Mouse (Mus musculus): ENCODE measurements at regions not wholly inside any gene's neighbourhood (a gene's known extent, or its start where the extent isn't known, plus 50 kb on each side); places are given as distances from the start of the nearest gene placed in this dataset.
"Not testable (repeated sequence)": the region's sequence is repeated elsewhere in the genome, so short reads cannot be mapped to it uniquely, and the experiment has no call there.

- not testable (repeated sequence) for DNase-seq
Observed at GRCm38 (mm10) chr3:6135754-6136153, 385.1 kb downstream of the Gm8797 start.

DNA sequence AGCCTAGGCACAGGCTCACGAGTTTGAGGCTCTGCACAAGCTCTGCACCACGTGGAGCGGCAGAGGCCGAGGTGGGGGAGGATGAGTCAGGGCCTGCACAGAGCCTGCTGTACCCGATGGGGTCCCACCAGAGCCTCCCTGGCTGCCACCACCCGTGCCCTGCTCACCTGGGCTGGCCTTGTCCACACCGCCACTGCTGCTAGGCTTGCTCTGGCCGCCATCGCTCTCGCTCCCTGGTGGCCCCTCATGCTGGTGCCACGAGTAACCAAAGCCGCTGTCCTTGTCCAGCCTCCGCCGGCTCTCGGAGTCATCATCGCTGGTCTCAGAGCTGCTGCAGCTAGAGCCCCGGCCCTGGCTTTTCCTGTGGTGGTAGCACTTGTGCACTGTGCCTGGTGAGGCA, 386.8 kb downstream of the Gm8797 start:
- no peak for DNase-seq

GRCm38 (mm10) chr3:6173775-6174174, 423.2 kb downstream of the Gm8797 start:
- no peak for DNase-seq

GRCm38 (mm10) chr3:6182533-6182932, 431.9 kb downstream of the Gm8797 start:
- DNase-seq = no peak

- no peak for DNase-seq
Observed at GRCm38 (mm10) chr3:6183400-6183799, 432.8 kb downstream of the Gm8797 start.

DNA sequence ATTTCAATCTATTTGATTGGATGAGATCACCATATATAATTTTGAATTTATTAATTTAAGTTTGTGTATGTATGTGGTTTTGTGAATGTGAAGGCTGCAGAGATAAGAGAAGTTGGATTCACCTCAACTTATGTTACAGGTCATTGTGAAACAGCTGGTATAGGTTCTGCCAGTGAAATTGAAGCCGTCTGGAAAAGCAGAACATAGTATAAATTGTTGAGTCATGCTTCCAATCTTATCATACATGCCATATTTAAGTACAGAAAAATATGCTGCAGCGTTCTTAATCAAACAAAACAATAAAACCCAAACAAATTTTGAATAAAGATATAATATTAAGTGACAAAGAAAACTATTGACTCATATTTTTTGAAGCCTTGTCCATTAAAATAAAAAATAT, 415.6 kb downstream of the 1700008P02Rik start:
- DNase-seq = no peak

GRCm38 (mm10) chr3:6228685-6229084, 391.6 kb downstream of the 1700008P02Rik start:
- DNase-seq = no peak
